Mouse (Mus musculus): ENCODE measurements around the gene Cdk14. TPM values are rescaled to one million over a fixed set of nuclear protein-coding genes. Genes with fewer than 3 reads are reported as not detected.

Cdk14 gene
- polyA plus RNA-seq, 1 experiment from 2014 or later: 42.2 TPM

- Histone ChIP-seq H3K27me3 (replicated peaks) (no peaks in the 10 kb centered on the region), H3K9me3 (replicated peaks) (no peaks in the 10 kb centered on the region), H3K4me1 (0 out of 2 replicates have a peak, but pooled peaks cover 5% of the 10 kb centered on the region), H3K27ac (replicated peaks) (no peak overlapping the region), H3K9ac (replicated peaks) (no peak overlapping the region), H3K36me3 (no peaks in the 10 kb centered on the region; the same call in 1 of the 2 replicates), H3K4me2 (no peak overlapping the region), H3K4me3 (replicated peaks) (no peak overlapping the region)
- WGBS: 80% methylated on average over 1 of the region's 1 CpGs
- no peak for ATAC-seq (ENCODE audit: low FRiP score)
Observed at GRCm38 (mm10) chr5:5005633-5006032, 414.5 kb downstream of the Cdk14 start.

DNA sequence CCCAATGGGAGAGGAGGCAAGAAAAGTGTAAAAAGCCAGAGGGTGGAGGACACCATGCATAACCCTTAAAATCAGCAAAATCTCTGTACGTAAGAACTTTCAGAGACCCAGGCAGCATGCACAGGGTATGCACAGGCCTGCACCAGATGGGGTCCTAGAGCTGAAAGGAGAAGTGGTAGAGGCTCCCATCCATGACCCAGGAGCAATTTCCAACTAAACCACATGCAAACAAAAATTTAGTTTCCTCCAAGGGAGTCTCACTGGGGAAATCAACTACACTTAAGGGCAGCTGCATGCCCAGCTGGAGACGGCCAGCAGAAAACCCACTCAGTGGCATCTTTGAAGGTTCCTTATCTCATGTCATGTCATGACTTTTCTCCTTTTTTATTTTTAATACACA, 415.4 kb downstream of the Cdk14 start:
- H3K4me1 ChIP-seq: 0 out of 2 replicates have a peak, but pooled peaks cover 5% of the 10 kb centered on the region
- no peaks in the 10 kb centered on the region for H3K36me3 ChIP-seq
- no peaks in the 10 kb centered on the region for H3K9me3 ChIP-seq (replicated peaks)
- no peak overlapping the region for H3K4me3 ChIP-seq (replicated peaks)
- H3K4me2 ChIP-seq: no peak overlapping the region
- no peak overlapping the region for H3K27ac ChIP-seq (replicated peaks)
- 94% methylated on average over 2 of the region's 2 CpGs for WGBS
- H3K9ac ChIP-seq (replicated peaks): no peak overlapping the region
- no peak for ATAC-seq (ENCODE audit: low FRiP score)
- H3K27me3 ChIP-seq (replicated peaks): no peaks in the 10 kb centered on the region

GRCm38 (mm10) chr5:4993192-4993601, 426.9 kb downstream of the Cdk14 start:
- Histone ChIP-seq H3K4me2 (no peak overlapping the region), H3K27me3 (replicated peaks) (no peaks in the 10 kb centered on the region), H3K4me3 (replicated peaks) (no peak overlapping the region), H3K27ac (replicated peaks) (no peak overlapping the region), H3K36me3 (no peaks in the 10 kb centered on the region), H3K9me3 (replicated peaks) (no peaks in the 10 kb centered on the region), H3K4me1 (no peaks in the 10 kb centered on the region), H3K9ac (replicated peaks) (no peak overlapping the region)
- no peak for ATAC-seq (ENCODE audit: low FRiP score)
- WGBS: 93% methylated on average over 4 of the region's 4 CpGs

- H3K9me3 ChIP-seq (replicated peaks): no peaks in the 10 kb centered on the region
- no peaks in the 10 kb centered on the region for H3K4me1 ChIP-seq
- 66% methylated on average over 2 of the region's 2 CpGs for WGBS
- ATAC-seq (ENCODE audit: low FRiP score): no peak
- H3K27ac ChIP-seq (replicated peaks): no peak overlapping the region
- H3K27me3 ChIP-seq (replicated peaks): no peaks in the 10 kb centered on the region
- H3K9ac ChIP-seq (replicated peaks): no peak overlapping the region
- H3K36me3 ChIP-seq: no peaks in the 10 kb centered on the region
- H3K4me2 ChIP-seq: no peak overlapping the region
- H3K4me3 ChIP-seq (replicated peaks): no peak overlapping the region
Observed at GRCm38 (mm10) chr5:4991023-4991422, 429.1 kb downstream of the Cdk14 start.

DNA sequence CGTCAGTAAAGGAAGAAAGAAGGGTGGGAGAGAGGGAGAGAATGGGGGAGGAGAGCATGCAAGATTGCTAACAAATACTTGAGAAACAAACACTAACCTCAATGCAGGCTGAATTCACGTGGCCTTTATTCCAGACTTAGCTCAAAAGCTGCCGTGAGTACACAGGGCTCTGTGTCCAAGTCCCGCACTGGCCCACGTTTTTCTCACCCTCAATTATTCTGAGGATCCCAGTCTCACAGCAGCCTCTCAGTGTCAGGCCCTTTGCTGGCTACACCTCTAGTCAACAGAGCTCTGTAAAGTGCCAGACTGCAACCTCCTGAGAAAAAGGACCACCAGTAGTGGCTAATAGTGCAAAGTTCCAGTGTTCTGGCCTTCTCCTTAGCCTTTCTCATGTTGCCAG, 429.9 kb downstream of the Cdk14 start:
- no peak overlapping the region for H3K4me2 ChIP-seq
- H3K4me1 ChIP-seq: no peaks in the 10 kb centered on the region
- H3K27me3 ChIP-seq (replicated peaks): no peaks in the 10 kb centered on the region
- H3K27ac ChIP-seq (replicated peaks): no peak overlapping the region
- H3K9ac ChIP-seq (replicated peaks): no peak overlapping the region
- H3K9me3 ChIP-seq (replicated peaks): no peaks in the 10 kb centered on the region
- 38% methylated on average over 5 of the region's 5 CpGs for WGBS
- H3K4me3 ChIP-seq (replicated peaks): no peak overlapping the region
- no peaks in the 10 kb centered on the region for H3K36me3 ChIP-seq
- ATAC-seq (ENCODE audit: low FRiP score): no peak

DNA sequence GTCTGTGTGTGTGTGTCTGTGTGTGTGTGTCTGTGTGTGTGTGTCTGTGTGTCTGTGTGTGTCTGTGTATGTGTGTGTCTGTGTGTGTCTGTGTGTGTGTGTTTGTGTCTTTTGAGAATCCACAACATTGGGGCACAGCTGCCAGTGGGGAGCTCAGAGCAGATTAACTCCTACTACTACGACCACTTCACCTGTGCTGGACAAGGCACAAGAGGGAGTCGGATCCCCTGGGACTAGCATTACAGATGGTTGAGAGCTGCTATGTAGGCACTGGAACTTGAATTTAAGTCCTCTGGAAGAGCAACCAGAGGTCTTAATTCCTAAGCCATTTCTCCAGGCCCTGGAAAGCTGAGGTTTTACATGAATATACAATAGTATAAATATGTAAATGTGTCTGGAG, 433.9 kb downstream of the Cdk14 start:
- H3K9ac ChIP-seq (replicated peaks): no peak overlapping the region
- no peak overlapping the region for H3K4me3 ChIP-seq (replicated peaks)
- no peaks in the 10 kb centered on the region for H3K4me1 ChIP-seq
- H3K9me3 ChIP-seq (replicated peaks): no peaks in the 10 kb centered on the region
- WGBS: 88% methylated on average over 2 of the region's 2 CpGs
- H3K27me3 ChIP-seq (replicated peaks): no peaks in the 10 kb centered on the region
- H3K36me3 ChIP-seq: no peaks in the 10 kb centered on the region
- H3K27ac ChIP-seq (replicated peaks): no peak overlapping the region
- no peak overlapping the region for H3K4me2 ChIP-seq
- ATAC-seq (ENCODE audit: low FRiP score): no peak

- no peaks in the 10 kb centered on the region for H3K27me3 ChIP-seq (replicated peaks)
- no peak overlapping the region for H3K4me2 ChIP-seq
- H3K27ac ChIP-seq (replicated peaks): no peak overlapping the region
- H3K9ac ChIP-seq (replicated peaks): no peak overlapping the region
- H3K4me1 ChIP-seq: no peaks in the 10 kb centered on the region
- H3K4me3 ChIP-seq (replicated peaks): no peak overlapping the region
- no peaks in the 10 kb centered on the region for H3K36me3 ChIP-seq
- no peaks in the 10 kb centered on the region for H3K9me3 ChIP-seq (replicated peaks)
- 91% methylated on average over 4 of the region's 4 CpGs for WGBS
- ATAC-seq (ENCODE audit: low FRiP score): no peak
Observed at GRCm38 (mm10) chr5:4979551-4979950, 440.6 kb downstream of the Cdk14 start.

DNA sequence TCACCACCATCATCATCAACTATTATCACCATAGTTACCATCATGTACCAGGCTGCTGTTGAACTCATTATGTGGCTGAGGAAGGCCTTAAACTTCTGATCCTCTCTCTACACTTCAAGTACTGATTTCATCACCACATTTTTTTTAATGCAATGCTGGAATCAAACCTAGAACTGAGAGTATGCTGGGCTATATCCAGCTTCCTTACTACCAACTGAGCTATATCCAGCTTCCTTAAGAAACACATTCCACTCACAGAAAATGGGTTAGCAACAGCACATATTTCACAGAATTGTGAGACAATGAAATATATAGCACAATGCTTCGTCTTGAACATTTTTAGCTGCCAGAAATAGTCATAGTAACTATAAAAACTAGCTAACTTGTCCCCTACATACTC, 446.7 kb downstream of the Cdk14 start:
- no peaks in the 10 kb centered on the region for H3K27me3 ChIP-seq (replicated peaks)
- no peaks in the 10 kb centered on the region for H3K4me1 ChIP-seq
- H3K9ac ChIP-seq (replicated peaks): no peak overlapping the region
- H3K27ac ChIP-seq (replicated peaks): no peak overlapping the region
- 88% methylated on average over 1 of the region's 1 CpGs for WGBS
- ATAC-seq (ENCODE audit: low FRiP score): no peak
- H3K4me3 ChIP-seq (replicated peaks): no peak overlapping the region
- no peaks in the 10 kb centered on the region for H3K9me3 ChIP-seq (replicated peaks)
- no peak overlapping the region for H3K4me2 ChIP-seq
- no peaks in the 10 kb centered on the region for H3K36me3 ChIP-seq

DNA sequence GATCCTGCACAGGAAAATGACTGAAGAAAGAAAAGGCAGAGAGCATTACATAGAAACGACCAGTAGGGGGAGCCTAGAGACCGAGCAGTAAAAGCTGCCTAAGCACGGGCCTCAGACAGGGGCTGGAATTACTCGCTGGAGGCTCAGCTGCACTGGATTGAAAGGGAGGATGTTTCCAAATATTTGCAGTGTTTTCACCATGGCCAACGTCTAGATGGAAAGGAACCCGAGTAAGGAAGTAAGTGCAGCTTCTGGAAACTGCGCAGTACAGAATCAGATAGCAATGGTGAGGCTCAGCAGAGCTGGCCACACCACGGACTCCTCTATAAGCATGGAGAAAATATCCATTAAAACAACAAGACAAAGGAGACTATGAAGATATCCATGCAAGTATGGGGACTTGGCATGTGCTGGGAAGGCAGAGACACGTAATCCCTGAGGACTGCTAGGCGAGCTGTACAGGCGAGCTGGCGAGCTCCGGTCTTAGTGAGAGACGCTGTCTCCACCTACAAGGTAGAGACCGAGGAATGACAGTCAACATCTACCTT, 458.0 kb downstream of the Cdk14 start:
- H3K27me3 ChIP-seq (replicated peaks): no peaks in the 10 kb centered on the region
- 44% methylated on average over 15 of the region's 15 CpGs for WGBS
- H3K4me3 ChIP-seq (replicated peaks): no peak overlapping the region
- no peak overlapping the region for H3K4me2 ChIP-seq
- peak overlapping the region; percentile 42; the same call in 1 of the 2 replicates for H3K27ac ChIP-seq (replicated peaks)
- peak; percentile 90 for ATAC-seq (ENCODE audit: low FRiP score)
- H3K9me3 ChIP-seq (replicated peaks): no peaks in the 10 kb centered on the region
- H3K4me1 ChIP-seq: peaks cover 7% of the 10 kb centered on the region
- H3K9ac ChIP-seq (replicated peaks): no peak overlapping the region
- no peaks in the 10 kb centered on the region for H3K36me3 ChIP-seq

DNA sequence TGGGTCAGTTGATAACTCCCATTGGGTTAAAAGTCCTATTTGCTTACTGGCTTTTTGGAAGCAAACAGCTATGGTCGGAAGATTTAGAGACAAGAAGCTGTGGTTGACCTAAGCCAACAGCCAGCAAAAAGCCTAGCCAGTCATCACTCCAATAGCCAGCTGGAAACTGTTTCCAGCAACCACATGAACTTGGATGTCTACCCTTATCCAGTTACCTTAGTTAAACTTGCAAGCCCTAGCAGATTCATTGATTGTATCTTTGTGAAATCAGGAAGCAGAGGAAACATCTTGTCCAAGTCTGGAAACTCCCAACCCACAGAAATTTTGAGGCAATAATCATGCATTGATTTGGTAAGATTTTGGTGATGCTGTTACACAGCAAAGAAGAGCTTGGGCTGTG, 458.5 kb downstream of the Cdk14 start:
- no peaks in the 10 kb centered on the region for H3K36me3 ChIP-seq
- H3K4me3 ChIP-seq (replicated peaks): no peak overlapping the region
- no peak overlapping the region for H3K9ac ChIP-seq (replicated peaks)
- 97% methylated on average over 1 of the region's 1 CpGs for WGBS
- H3K4me1 ChIP-seq: peaks cover 7% of the 10 kb centered on the region
- H3K4me2 ChIP-seq: no peak overlapping the region
- ATAC-seq (ENCODE audit: low FRiP score): no peak
- H3K27ac ChIP-seq (replicated peaks): no peak overlapping the region
- no peaks in the 10 kb centered on the region for H3K27me3 ChIP-seq (replicated peaks)
- no peaks in the 10 kb centered on the region for H3K9me3 ChIP-seq (replicated peaks)

DNA sequence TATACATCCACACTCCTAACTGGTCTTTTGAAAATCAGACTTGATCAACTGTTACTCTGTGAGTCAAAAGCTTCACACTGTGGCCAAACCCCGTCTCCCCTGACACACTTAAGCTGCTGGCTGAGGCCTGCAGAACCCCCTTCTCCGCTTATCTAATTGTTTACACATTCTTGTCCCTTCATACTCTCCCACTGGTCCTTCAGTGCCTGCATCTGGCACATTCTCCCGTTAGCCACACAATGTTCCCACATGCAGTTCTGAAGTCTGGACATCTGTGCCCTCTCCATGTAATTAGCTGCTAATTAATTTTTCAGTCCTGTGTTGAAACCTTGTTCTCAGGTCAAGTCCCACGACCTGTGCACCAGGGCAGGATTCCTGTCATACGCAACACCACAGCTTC, 460.7 kb downstream of the Cdk14 start:
- Histone ChIP-seq H3K36me3 (no peaks in the 10 kb centered on the region), H3K9ac (replicated peaks) (no peak overlapping the region), H3K4me1 (peaks cover 7% of the 10 kb centered on the region), H3K27me3 (replicated peaks) (no peaks in the 10 kb centered on the region), H3K9me3 (replicated peaks) (no peaks in the 10 kb centered on the region), H3K4me3 (replicated peaks) (no peak overlapping the region), H3K27ac (replicated peaks) (no peak overlapping the region), H3K4me2 (no peak overlapping the region)
- WGBS: 44% methylated on average over 5 of the region's 5 CpGs
- ATAC-seq (ENCODE audit: low FRiP score): no peak

GRCm38 (mm10) chr5:4955993-4956392, 464.1 kb downstream of the Cdk14 start:
- Histone ChIP-seq H3K36me3 (no peaks in the 10 kb centered on the region), H3K27ac (replicated peaks) (no peak overlapping the region), H3K27me3 (replicated peaks) (no peaks in the 10 kb centered on the region), H3K4me2 (no peak overlapping the region), H3K9ac (replicated peaks) (no peak overlapping the region), H3K4me3 (replicated peaks) (no peak overlapping the region), H3K4me1 (peaks cover 2% of the 10 kb centered on the region; the same call in 1 of the 2 replicates), H3K9me3 (replicated peaks) (no peaks in the 10 kb centered on the region)
- 77% methylated on average over 7 of the region's 7 CpGs for WGBS
- no peak for ATAC-seq (ENCODE audit: low FRiP score)

DNA sequence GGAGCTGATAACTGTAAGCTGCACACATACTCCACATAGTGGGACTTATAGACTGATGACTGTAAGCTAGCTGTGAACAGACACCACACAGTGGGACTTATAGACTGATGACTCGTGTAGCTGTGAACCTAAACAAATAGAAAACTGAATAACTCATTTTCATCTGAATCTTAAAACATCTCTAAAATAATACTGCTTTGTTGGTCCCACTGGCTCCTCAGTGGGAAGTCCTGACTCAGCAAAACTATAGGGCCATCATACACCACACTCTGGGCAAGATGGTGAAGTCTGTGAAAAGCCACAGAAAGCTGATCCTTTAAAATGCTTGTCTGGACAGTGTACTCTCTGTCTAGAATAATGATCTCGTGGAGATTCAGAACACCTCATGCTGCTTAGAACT, 464.7 kb downstream of the Cdk14 start:
- Histone ChIP-seq H3K9me3 (replicated peaks) (no peaks in the 10 kb centered on the region), H3K4me1 (peaks cover 2% of the 10 kb centered on the region; the same call in 1 of the 2 replicates), H3K4me3 (replicated peaks) (no peak overlapping the region), H3K36me3 (no peaks in the 10 kb centered on the region), H3K27ac (replicated peaks) (no peak overlapping the region), H3K9ac (replicated peaks) (no peak overlapping the region), H3K4me2 (no peak overlapping the region), H3K27me3 (replicated peaks) (no peaks in the 10 kb centered on the region)
- 82% methylated on average over 2 of the region's 2 CpGs for WGBS
- ATAC-seq (ENCODE audit: low FRiP score): no peak

All from neural tube, embryonic 15.5 days (tissue).